Mouse (Mus musculus) limb, embryonic 14.5 days (tissue): ENCODE results near the gene Casp3. TPM values are rescaled to one million over a fixed set of nuclear protein-coding genes. Genes with fewer than 3 reads are reported as not detected.

Experiments
- ATAC-seq: fragments of 200-750 bp; cut with Nextera tagmentation; 2 replicates; pipeline ENCODE4 v1.8.0; 2017; ENCODE audit warnings: low read depth, moderate number of reproducible peaks, moderate TSS enrichment; ENCODE audit not compliant: low FRiP score
- DNase-seq: peaks from one replicate; pipeline ENCODE4 v3.0.0-alpha.2; 2015; ENCODE audit warnings: low spot score
- H3K27ac ChIP-seq: fragments of 300-500 bp; sonication (generic); replicated peaks from 2 replicates; pipeline ENCODE4 v1.5.1; 2014; ENCODE audit warnings: low read depth, mild to moderate bottlenecking, low read length, moderate library complexity, mixed read lengths
- H3K27me3 ChIP-seq: fragments of 300-500 bp; sonication (generic); 2 replicates; pipeline ENCODE4 v1.6.1; 2014; ENCODE audit warnings: low read length, mixed read lengths; ENCODE audit not compliant: control insufficient read depth, insufficient read depth
- H3K36me3 ChIP-seq: fragments of 300-500 bp; sonication (generic); 2 replicates; pipeline ENCODE4 v1.6.1; 2014; ENCODE audit warnings: mild to moderate bottlenecking, low read length, moderate library complexity, mixed read lengths; ENCODE audit not compliant: control insufficient read depth, insufficient read depth
- H3K4me1 ChIP-seq: fragments of 300-500 bp; sonication (generic); 2 replicates; pipeline ENCODE4 v1.6.1; 2014; ENCODE audit warnings: antibody characterized with exemption, low read length, mixed read lengths; ENCODE audit not compliant: control insufficient read depth, insufficient read depth
- H3K4me2 ChIP-seq: fragments of 300-500 bp; sonication (generic); replicated peaks from 2 replicates; pipeline ENCODE4 v1.6.1; 2014; ENCODE audit warnings: low read depth, mild to moderate bottlenecking, low read length, moderate library complexity; ENCODE audit not compliant: severe bottlenecking
- H3K4me3 ChIP-seq: fragments of 300-500 bp; sonication (generic); replicated peaks from 2 replicates; pipeline ENCODE4 v1.5.1; 2014; ENCODE audit warnings: low read length
- H3K9ac ChIP-seq: fragments of 300-500 bp; sonication (generic); 2 replicates; pipeline ENCODE4 v1.6.1; 2014; ENCODE audit warnings: mild to moderate bottlenecking, low read depth, low read length, moderate library complexity; ENCODE audit not compliant: severe bottlenecking
- H3K9me3 ChIP-seq: fragments of 300-500 bp; sonication (generic); 2 replicates; pipeline ENCODE4 v1.6.1; 2016; ENCODE audit warnings: low read length; ENCODE audit not compliant: control insufficient read depth
- POLR2A ChIP-seq: fragments of 200-500 bp; IDR thresholded peaks from 2 replicates; pipeline ENCODE4 v1.8.0; 2012; ENCODE audit warnings: inconsistent platforms, mild to moderate bottlenecking, moderate library complexity, borderline replicate concordance; ENCODE audit not compliant: insufficient read depth, insufficient read length; ENCODE audit errors: extremely low read depth
- WGBS: fragments of 180-500 bp; shearing (Covaris S2); extraction: QIAGEN DNeasy Blood & Tissue Kit; methylation state at CpG from one replicate; pipeline ENCODE4 v1.1.7; 2014; 5-methylcytosine and 5-hydroxymethylcytosine counted together
- polyA plus RNA-seq, 2 experiments: library from polyadenylated mRNA; depleted of rRNA in 1 of 2; stranded (reverse) in 1 of 2; unstranded in 1 of 2; fragments of >200 nt; fragmentation: Nextera tagmentation in 1 of 2; extraction: Ambion mirVana in 1 of 2; gene quantifications; 2 replicates each; pipeline versions ENCODE4 v1.2.1 to v1.2.3; 2012 to 2014

Casp3 gene
- polyA plus RNA-seq, 2 experiments: 54.0 to 72.1 TPM

- ATAC-seq (no peak), DNase-seq (no peak)
- Histone ChIP-seq H3K27me3 (no peaks in the 10 kb centered on the region), H3K9me3 (no peaks in the 10 kb centered on the region), H3K4me1 (peaks cover 12% of the 10 kb centered on the region; the same call in 1 of the 2 replicates), H3K4me2 (no peak overlapping the region), H3K9ac (no peak overlapping the region), H3K36me3 (peaks cover 13% of the 10 kb centered on the region), H3K27ac (no peak overlapping the region), H3K4me3 (no peak overlapping the region)
- no peak for TF ChIP-seq POLR2A
- 92% methylated on average over 5 of the region's 5 CpGs for WGBS
Measured at GRCm38 (mm10) chr8:46626642-46627041, 9.6 kb downstream of the Casp3 start.

- peaks cover 12% of the 10 kb centered on the region; the same call in 1 of the 2 replicates for H3K4me1 ChIP-seq
- no peak for TF ChIP-seq POLR2A
- H3K4me3 ChIP-seq: no peak overlapping the region
- no peak overlapping the region for H3K9ac ChIP-seq
- DNase-seq (no peak), ATAC-seq (no peak)
- no peaks in the 10 kb centered on the region for H3K9me3 ChIP-seq
- H3K36me3 ChIP-seq: peaks cover 19% of the 10 kb centered on the region
- no peak overlapping the region for H3K4me2 ChIP-seq
- H3K27ac ChIP-seq: no peak overlapping the region
- 53% methylated on average over 7 of the region's 7 CpGs for WGBS
- no peaks in the 10 kb centered on the region for H3K27me3 ChIP-seq
Measured at GRCm38 (mm10) chr8:46627881-46628280, 10.8 kb downstream of the Casp3 start.

DNA sequence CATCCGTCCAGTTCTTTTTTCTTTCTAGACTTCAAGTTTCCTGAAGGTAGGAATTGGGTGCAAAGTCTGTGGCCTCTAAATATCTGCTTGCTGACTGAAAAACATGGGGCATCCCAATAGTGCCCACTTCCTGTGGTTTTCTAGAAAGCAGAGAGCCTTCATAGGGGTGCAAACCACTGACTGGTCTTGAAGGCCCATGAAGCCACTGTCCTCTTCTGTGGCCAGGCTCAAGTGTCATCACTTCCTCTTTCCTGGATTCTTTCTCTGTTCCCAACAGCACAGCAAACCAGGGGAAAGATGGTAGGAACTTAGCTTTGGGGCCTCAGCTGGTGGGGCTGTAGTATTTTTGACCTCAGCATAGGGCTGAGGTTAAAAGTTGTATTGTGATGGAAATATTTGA is 11.6 kb downstream of the Casp3 start:
- Histone ChIP-seq H3K9ac (no peak overlapping the region), H3K36me3 (peaks cover 26% of the 10 kb centered on the region), H3K27ac (no peak overlapping the region), H3K27me3 (no peaks in the 10 kb centered on the region), H3K4me1 (peaks cover 12% of the 10 kb centered on the region; the same call in 1 of the 2 replicates), H3K4me2 (no peak overlapping the region), H3K4me3 (no peak overlapping the region), H3K9me3 (no peaks in the 10 kb centered on the region)
- no peak for ATAC-seq
- WGBS: 90% methylated on average over 1 of the region's 1 CpGs
- no peak for DNase-seq
- TF ChIP-seq POLR2A: no peak

- Histone ChIP-seq H3K9me3 (no peaks in the 10 kb centered on the region), H3K4me1 (0 out of 2 replicates have a peak, but pooled peaks cover 6% of the 10 kb centered on the region), H3K9ac (no peak overlapping the region), H3K4me2 (no peak overlapping the region), H3K36me3 (peaks cover 43% of the 10 kb centered on the region), H3K27ac (no peak overlapping the region), H3K4me3 (no peak overlapping the region), H3K27me3 (no peaks in the 10 kb centered on the region)
- no peak for ATAC-seq
- WGBS: 90% methylated on average over 3 of the region's 3 CpGs
- TF ChIP-seq POLR2A: no peak
- no peak for DNase-seq
Measured at GRCm38 (mm10) chr8:46630422-46630821, 13.3 kb downstream of the Casp3 start.

- Histone ChIP-seq H3K9ac (no peak overlapping the region), H3K4me2 (no peak overlapping the region), H3K27me3 (no peaks in the 10 kb centered on the region), H3K9me3 (no peaks in the 10 kb centered on the region), H3K4me3 (no peak overlapping the region), H3K4me1 (0 out of 2 replicates have a peak, but pooled peaks cover 6% of the 10 kb centered on the region), H3K36me3 (peaks cover 48% of the 10 kb centered on the region), H3K27ac (no peak overlapping the region)
- TF ChIP-seq POLR2A: no peak
- WGBS: 81% methylated on average over 4 of the region's 4 CpGs
- ATAC-seq: no peak
- DNase-seq: no peak
Measured at GRCm38 (mm10) chr8:46630932-46631331, 13.8 kb downstream of the Casp3 start.
